Mouse (Mus musculus) embryonic facial prominence, embryonic 11.5 days (tissue): ENCODE data around the gene Nid2. TPM values are rescaled to one million over a fixed set of nuclear protein-coding genes. Genes with fewer than 3 reads are reported as not detected.

Source experiments
- ATAC-seq: fragments of 200-750 bp; cut with Nextera tagmentation; replicated peaks from 2 replicates; pipeline ENCODE4 v1.8.0; 2017; ENCODE audit warnings: low read depth; ENCODE audit not compliant: insufficient number of reproducible peaks, low FRiP score, low TSS enrichment
- DNase-seq: peaks from one replicate; pipeline ENCODE4 v3.0.0-alpha.2; 2015; ENCODE audit warnings: low spot score
- H3K27ac ChIP-seq: fragments of 300-500 bp; sonication (generic); replicated peaks from 2 replicates; pipeline ENCODE4 v1.5.1; 2014; ENCODE audit warnings: mild to moderate bottlenecking, low read depth, low read length, control low read depth
- H3K27me3 ChIP-seq: fragments of 300-500 bp; sonication (generic); 2 replicates; pipeline ENCODE4 v1.6.1; 2014; ENCODE audit warnings: mild to moderate bottlenecking, low read length, moderate library complexity, mixed read lengths; ENCODE audit not compliant: control insufficient read depth, insufficient read depth
- H3K36me3 ChIP-seq: fragments of 300-500 bp; sonication (generic); replicated peaks from 2 replicates; pipeline ENCODE4 v1.6.1; 2014; ENCODE audit warnings: low read depth, mild to moderate bottlenecking, low read length, moderate library complexity, mixed read lengths; ENCODE audit not compliant: control insufficient read depth, insufficient read depth
- H3K4me1 ChIP-seq: fragments of 300-500 bp; sonication (generic); 2 replicates; pipeline ENCODE4 v1.6.1; 2014; ENCODE audit warnings: low read length, mixed read lengths; ENCODE audit not compliant: control insufficient read depth, insufficient read depth
- H3K4me2 ChIP-seq: fragments of 300-500 bp; sonication (generic); 2 replicates; pipeline ENCODE4 v1.6.1; 2014; ENCODE audit warnings: low read depth, mild to moderate bottlenecking, control low read depth, low read length, moderate library complexity
- H3K4me3 ChIP-seq: fragments of 300-500 bp; sonication (generic); 2 replicates; pipeline ENCODE4 v1.5.1; 2014; ENCODE audit warnings: low read depth, low read length, control low read depth
- H3K9ac ChIP-seq: fragments of 300-500 bp; sonication (generic); replicated peaks from 2 replicates; pipeline ENCODE4 v1.6.1; 2014; ENCODE audit warnings: mild to moderate bottlenecking, control low read depth, low read length
- H3K9me3 ChIP-seq: fragments of 300-500 bp; sonication (generic); replicated peaks from 2 replicates; pipeline ENCODE4 v1.6.1; 2016; ENCODE audit warnings: mild to moderate bottlenecking, low read length, inconsistent platforms, mixed read lengths; ENCODE audit not compliant: control insufficient read depth
- WGBS: fragments of 180-500 bp; shearing (Covaris S2); extraction: QIAGEN DNeasy Blood & Tissue Kit; methylation state at CpG from one replicate; pipeline ENCODE4 v1.1.7; 2014; 5-methylcytosine and 5-hydroxymethylcytosine counted together
- polyA plus RNA-seq: library from polyadenylated mRNA; unstranded; fragments of >200 nt; fragmentation: Nextera tagmentation; extraction: Ambion mirVana; gene quantifications from 2 replicates; pipeline ENCODE4 v1.2.1, GENCODE M21; 2014

Gene Nid2
- polyA plus RNA-seq, 1 experiment from 2014 or later: 46.1 TPM

GRCm38 (mm10) chr14:19858808-19859776, 108.0 kb downstream of the Nid2 start:
- H3K27ac ChIP-seq: no peak overlapping the region
- no peak overlapping the region for H3K4me2 ChIP-seq
- 54% methylated on average over 8 of the region's 8 CpGs for WGBS

GRCm38 (mm10) chr14:19860281-19860680, 109.2 kb downstream of the Nid2 start:
- no peaks in the 10 kb centered on the region for H3K27me3 ChIP-seq
- H3K9me3 ChIP-seq: no peaks in the 10 kb centered on the region
- H3K27ac ChIP-seq: no peak overlapping the region
- no peaks in the 10 kb centered on the region for H3K4me1 ChIP-seq
- no peak overlapping the region for H3K4me3 ChIP-seq
- H3K4me2 ChIP-seq: no peak overlapping the region
- no peak overlapping the region for H3K9ac ChIP-seq
- DNase-seq (no peak), ATAC-seq (no peak)
- no peaks in the 10 kb centered on the region for H3K36me3 ChIP-seq
- 90% methylated on average over 4 of the region's 4 CpGs for WGBS

More at GRCm38 (mm10) chr14:19858808-19859776, 108.0 kb downstream of the Nid2 start:
- H3K9ac ChIP-seq: no peak overlapping the region
- no peak overlapping the region for H3K4me3 ChIP-seq
- ATAC-seq (no peak), DNase-seq (peak; percentile 50)
- H3K27me3 ChIP-seq: no peaks in the 10 kb centered on the region
- no peaks in the 10 kb centered on the region for H3K4me1 ChIP-seq
- H3K36me3 ChIP-seq: no peaks in the 10 kb centered on the region
- H3K9me3 ChIP-seq: no peaks in the 10 kb centered on the region

Other genes with a start within 250 kb of the Nid2 start
- not detected in 2 replicates for gene Gm2244, start 201.3 kb upstream of the Nid2 start, polyA plus RNA-seq
- gene Gm2237, start 166.1 kb upstream of the Nid2 start, polyA plus RNA-seq: 3.5 TPM in 2 replicates
- not detected in 2 replicates for gene Gm5458, start 148.7 kb upstream of the Nid2 start, polyA plus RNA-seq
- 269 and 286 TPM in 2 replicates for gene Rtraf, start 72.6 kb downstream of the Nid2 start, polyA plus RNA-seq
- 73.6 and 88.1 TPM in 2 replicates for gene Gng2, start 226.4 kb downstream of the Nid2 start, polyA plus RNA-seq